Mouse (Mus musculus) erythroblast, embryonic 14.5 days (primary cell): ENCODE data around the gene Intu.

ENCODE experiments used
- GATA1 ChIP-seq: IDR thresholded peaks from 2 replicates; pipeline ENCODE4 v1.6.1; 2012; ENCODE audit warnings: low read length, inconsistent platforms, mixed read lengths
- TAL1 ChIP-seq: IDR thresholded peaks from 3 replicates; pipeline ENCODE4 v1.6.1; 2012; ENCODE audit warnings: low read length, inconsistent platforms, mixed read lengths

DNA sequence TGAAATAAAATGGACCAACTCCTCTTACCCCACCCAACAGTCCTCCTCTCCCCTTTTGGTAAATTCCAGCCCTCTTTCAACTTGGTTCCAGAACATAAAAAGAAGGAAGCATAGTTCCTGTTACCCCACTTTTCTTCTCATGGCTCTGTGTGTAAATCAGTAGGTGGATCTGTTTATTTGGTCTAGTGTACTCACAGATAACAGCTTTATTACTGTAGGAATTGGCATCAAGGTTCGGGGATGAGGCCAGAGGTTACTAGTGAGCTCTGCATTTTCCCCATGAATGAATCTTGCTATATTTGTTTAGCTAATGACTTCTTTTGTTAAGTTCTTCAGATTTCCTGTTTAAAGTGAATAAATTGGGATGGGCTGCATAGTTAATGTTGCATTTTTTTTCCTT is 185.0 kb downstream of the Intu start:
- no peak for TF ChIP-seq GATA1
- TF ChIP-seq TAL1, result no peak
